Mouse (Mus musculus): ENCODE data around the gene Gm5129. TPM values are rescaled to one million over a fixed set of nuclear protein-coding genes. Genes with fewer than 3 reads are reported as not detected.

Gm5129 gene
- polyA plus RNA-seq, 1 experiment from 2014 or later: not detected

GRCm38 (mm10) chr5:29711631-29712030 lies 24.1 kb downstream of the Gm5129 start:
- Histone ChIP-seq H3K36me3 (ENCODE audit: control insufficient read depth, insufficient read depth, low read length) (no peaks in the 10 kb centered on the region), H3K27ac (ENCODE audit: low read depth, low read length) (no peak overlapping the region)
- no peak for ATAC-seq (replicated peaks; ENCODE audit: low FRiP score)

GRCm38 (mm10) chr5:29708258-29708657 lies 27.5 kb downstream of the Gm5129 start:
- no peak overlapping the region for H3K27ac ChIP-seq (ENCODE audit: low read depth, low read length)
- ATAC-seq (replicated peaks; ENCODE audit: low FRiP score): no peak
- WGBS: 31% methylated on average over 5 of the region's 5 CpGs

More at GRCm38 (mm10) chr5:29711631-29712030, 24.1 kb downstream of the Gm5129 start:
- no peak overlapping the region for H3K4me3 ChIP-seq (ENCODE audit: low read depth, low read length)
- no peak overlapping the region for H3K4me2 ChIP-seq (ENCODE audit: low read depth, low read length, severe bottlenecking)
- no peaks in the 10 kb centered on the region for H3K27me3 ChIP-seq (ENCODE audit: control insufficient read depth, insufficient read depth, low read length)
- no peaks in the 10 kb centered on the region for H3K9me3 ChIP-seq (ENCODE audit: control insufficient read depth, low read length)
- DNase-seq (ENCODE audit: low spot score): no peak
- H3K4me1 ChIP-seq (replicated peaks; ENCODE audit: control insufficient read depth, insufficient read depth, low read length): no peaks in the 10 kb centered on the region
- H3K9ac ChIP-seq (ENCODE audit: low read length): no peak overlapping the region

GRCm38 (mm10) chr5:29707241-29707640 lies 28.5 kb downstream of the Gm5129 start:
- Histone ChIP-seq H3K4me2 (ENCODE audit: low read depth, low read length, severe bottlenecking) (no peak overlapping the region), H3K36me3 (ENCODE audit: control insufficient read depth, insufficient read depth, low read length) (no peaks in the 10 kb centered on the region), H3K9ac (ENCODE audit: low read length) (no peak overlapping the region), H3K27ac (ENCODE audit: low read depth, low read length) (no peak overlapping the region), H3K4me1 (replicated peaks; ENCODE audit: control insufficient read depth, insufficient read depth, low read length) (no peaks in the 10 kb centered on the region), H3K9me3 (ENCODE audit: control insufficient read depth, low read length) (no peaks in the 10 kb centered on the region), H3K27me3 (ENCODE audit: control insufficient read depth, insufficient read depth, low read length) (no peaks in the 10 kb centered on the region), H3K4me3 (ENCODE audit: low read depth, low read length) (no peak overlapping the region)
- DNase-seq (ENCODE audit: low spot score): no peak
- 93% methylated on average over 4 of the region's 4 CpGs for WGBS
- ATAC-seq (replicated peaks; ENCODE audit: low FRiP score): no peak

More at GRCm38 (mm10) chr5:29708258-29708657, 27.5 kb downstream of the Gm5129 start:
- Histone ChIP-seq H3K36me3 (ENCODE audit: control insufficient read depth, insufficient read depth, low read length) (no peaks in the 10 kb centered on the region), H3K4me3 (ENCODE audit: low read depth, low read length) (no peak overlapping the region), H3K4me1 (replicated peaks; ENCODE audit: control insufficient read depth, insufficient read depth, low read length) (no peaks in the 10 kb centered on the region), H3K27me3 (ENCODE audit: control insufficient read depth, insufficient read depth, low read length) (no peaks in the 10 kb centered on the region), H3K9ac (ENCODE audit: low read length) (no peak overlapping the region), H3K9me3 (ENCODE audit: control insufficient read depth, low read length) (no peaks in the 10 kb centered on the region), H3K4me2 (ENCODE audit: low read depth, low read length, severe bottlenecking) (no peak overlapping the region)
- DNase-seq (ENCODE audit: low spot score): no peak

GRCm38 (mm10) chr5:29699520-29700202 lies 36.1 kb downstream of the Gm5129 start:
- Histone ChIP-seq H3K27me3 (ENCODE audit: control insufficient read depth, insufficient read depth, low read length) (no peaks in the 10 kb centered on the region), H3K4me3 (ENCODE audit: low read depth, low read length) (no peak overlapping the region)
- 80% methylated on average over 2 of the region's 2 CpGs for WGBS

GRCm38 (mm10) chr5:29698493-29698892 lies 37.2 kb downstream of the Gm5129 start:
- H3K4me1 ChIP-seq (replicated peaks; ENCODE audit: control insufficient read depth, insufficient read depth, low read length): no peaks in the 10 kb centered on the region
- no peaks in the 10 kb centered on the region for H3K27me3 ChIP-seq (ENCODE audit: control insufficient read depth, insufficient read depth, low read length)
- DNase-seq (ENCODE audit: low spot score) (no peak), ATAC-seq (replicated peaks; ENCODE audit: low FRiP score) (no peak)
- H3K4me2 ChIP-seq (ENCODE audit: low read depth, low read length, severe bottlenecking): no peak overlapping the region
- no peak overlapping the region for H3K9ac ChIP-seq (ENCODE audit: low read length)
- no peak overlapping the region for H3K27ac ChIP-seq (ENCODE audit: low read depth, low read length)
- no peaks in the 10 kb centered on the region for H3K9me3 ChIP-seq (ENCODE audit: control insufficient read depth, low read length)
- 94% methylated on average over 4 of the region's 4 CpGs for WGBS
- no peaks in the 10 kb centered on the region for H3K36me3 ChIP-seq (ENCODE audit: control insufficient read depth, insufficient read depth, low read length)
- no peak overlapping the region for H3K4me3 ChIP-seq (ENCODE audit: low read depth, low read length)

More at GRCm38 (mm10) chr5:29699520-29700202, 36.1 kb downstream of the Gm5129 start:
- H3K4me1 ChIP-seq (replicated peaks; ENCODE audit: control insufficient read depth, insufficient read depth, low read length): no peaks in the 10 kb centered on the region
- ATAC-seq (replicated peaks; ENCODE audit: low FRiP score) (no peak), DNase-seq (ENCODE audit: low spot score) (no peak)
- H3K36me3 ChIP-seq (ENCODE audit: control insufficient read depth, insufficient read depth, low read length): no peaks in the 10 kb centered on the region
- H3K9me3 ChIP-seq (ENCODE audit: control insufficient read depth, low read length): no peaks in the 10 kb centered on the region
- no peak overlapping the region for H3K27ac ChIP-seq (ENCODE audit: low read depth, low read length)
- no peak overlapping the region for H3K4me2 ChIP-seq (ENCODE audit: low read depth, low read length, severe bottlenecking)
- H3K9ac ChIP-seq (ENCODE audit: low read length): no peak overlapping the region

GRCm38 (mm10) chr5:29688352-29688751 lies 47.4 kb downstream of the Gm5129 start:
- WGBS: 71% methylated on average over 7 of the region's 7 CpGs
- DNase-seq (ENCODE audit: low spot score): no peak
- H3K4me2 ChIP-seq (ENCODE audit: low read depth, low read length, severe bottlenecking): no peak overlapping the region
- ATAC-seq (replicated peaks; ENCODE audit: low FRiP score): no peak
- H3K9ac ChIP-seq (ENCODE audit: low read length): no peak overlapping the region
- H3K27me3 ChIP-seq (ENCODE audit: control insufficient read depth, insufficient read depth, low read length): no peaks in the 10 kb centered on the region
- no peak overlapping the region for H3K4me3 ChIP-seq (ENCODE audit: low read depth, low read length)
- no peaks in the 10 kb centered on the region for H3K4me1 ChIP-seq (replicated peaks; ENCODE audit: control insufficient read depth, insufficient read depth, low read length)
- no peaks in the 10 kb centered on the region for H3K36me3 ChIP-seq (ENCODE audit: control insufficient read depth, insufficient read depth, low read length)
- no peaks in the 10 kb centered on the region for H3K9me3 ChIP-seq (ENCODE audit: control insufficient read depth, low read length)
- no peak overlapping the region for H3K27ac ChIP-seq (ENCODE audit: low read depth, low read length)

GRCm38 (mm10) chr5:29687671-29688070 lies 48.1 kb downstream of the Gm5129 start:
- Histone ChIP-seq H3K9me3 (ENCODE audit: control insufficient read depth, low read length) (no peaks in the 10 kb centered on the region), H3K27me3 (ENCODE audit: control insufficient read depth, insufficient read depth, low read length) (no peaks in the 10 kb centered on the region), H3K4me2 (ENCODE audit: low read depth, low read length, severe bottlenecking) (no peak overlapping the region), H3K4me1 (replicated peaks; ENCODE audit: control insufficient read depth, insufficient read depth, low read length) (no peaks in the 10 kb centered on the region), H3K4me3 (ENCODE audit: low read depth, low read length) (no peak overlapping the region), H3K36me3 (ENCODE audit: control insufficient read depth, insufficient read depth, low read length) (no peaks in the 10 kb centered on the region), H3K9ac (ENCODE audit: low read length) (no peak overlapping the region), H3K27ac (ENCODE audit: low read depth, low read length) (no peak overlapping the region)
- ATAC-seq (replicated peaks; ENCODE audit: low FRiP score) (peak; percentile 44; the same call in 1 of the 2 replicates), DNase-seq (ENCODE audit: low spot score) (peak; percentile 60)
- 58% methylated on average over 3 of the region's 3 CpGs for WGBS
